Mouse (Mus musculus): ENCODE measurements around the gene Shisal2a.
"Not testable (repeated sequence)": the region's sequence is repeated elsewhere in the genome, so short reads cannot be mapped to it uniquely, and the experiment has no call there.

Gene Shisal2a

GRCm38 (mm10) chr4:108372166-108372565 is 11.0 kb downstream of the Shisal2a start:
- no peak for ATAC-seq (ENCODE audit: low TSS enrichment)

GRCm38 (mm10) chr4:108371421-108371820 is 11.7 kb downstream of the Shisal2a start:
- ATAC-seq (ENCODE audit: low TSS enrichment): no peak

GRCm38 (mm10) chr4:108370409-108370808 is 12.7 kb downstream of the Shisal2a start:
- no peak for ATAC-seq (ENCODE audit: low TSS enrichment)

- ATAC-seq (ENCODE audit: low TSS enrichment): no peak
These were observed 13.9 kb downstream of the Shisal2a start for GRCm38 (mm10) chr4:108369254-108369653.

GRCm38 (mm10) chr4:108364111-108364476 is 19.1 kb downstream of the Shisal2a start:
- no peak for ATAC-seq (ENCODE audit: low TSS enrichment)

GRCm38 (mm10) chr4:108363355-108364110 is 19.6 kb downstream of the Shisal2a start:
- ATAC-seq (ENCODE audit: low TSS enrichment): no peak

GRCm38 (mm10) chr4:108362321-108363261 is 20.6 kb downstream of the Shisal2a start:
- ATAC-seq (ENCODE audit: low TSS enrichment): no peak

- peak; percentile 69; the same call in 1 of the 2 replicates for ATAC-seq (ENCODE audit: low TSS enrichment)
These were observed 22.8 kb downstream of the Shisal2a start for GRCm38 (mm10) chr4:108360136-108361055.

GRCm38 (mm10) chr4:108358498-108358897 is 24.7 kb downstream of the Shisal2a start:
- no peak for ATAC-seq (ENCODE audit: low TSS enrichment)

GRCm38 (mm10) chr4:108357458-108357857 is 25.7 kb downstream of the Shisal2a start:
- no peak for ATAC-seq (ENCODE audit: low TSS enrichment)

- not testable (repeated sequence) for ATAC-seq (ENCODE audit: low TSS enrichment)
These were observed 29.6 kb downstream of the Shisal2a start for GRCm38 (mm10) chr4:108353591-108353990.

- no peak for ATAC-seq (ENCODE audit: low TSS enrichment)
These were observed 32.3 kb downstream of the Shisal2a start for GRCm38 (mm10) chr4:108350819-108351218.

- ATAC-seq (ENCODE audit: low TSS enrichment): no peak
These were observed 33.2 kb downstream of the Shisal2a start for GRCm38 (mm10) chr4:108349836-108350547.

- no peak for ATAC-seq (ENCODE audit: low TSS enrichment)
These were observed 34.1 kb downstream of the Shisal2a start for GRCm38 (mm10) chr4:108349064-108349463.

- ATAC-seq (ENCODE audit: low TSS enrichment): no peak
These were observed 34.8 kb downstream of the Shisal2a start for GRCm38 (mm10) chr4:108348256-108348875.

GRCm38 (mm10) chr4:108347111-108347510 is 36.0 kb downstream of the Shisal2a start:
- ATAC-seq (ENCODE audit: low TSS enrichment): no peak

GRCm38 (mm10) chr4:108345826-108346225 is 37.3 kb downstream of the Shisal2a start:
- no peak for ATAC-seq (ENCODE audit: low TSS enrichment)

- no peak for ATAC-seq (ENCODE audit: low TSS enrichment)
These were observed 38.5 kb downstream of the Shisal2a start for GRCm38 (mm10) chr4:108344631-108345083.

GRCm38 (mm10) chr4:108339277-108339690 is 43.9 kb downstream of the Shisal2a start:
- peak; percentile 55 for ATAC-seq (ENCODE audit: low TSS enrichment)

- peak; percentile 77 for ATAC-seq (ENCODE audit: low TSS enrichment)
These were observed 44.3 kb downstream of the Shisal2a start for GRCm38 (mm10) chr4:108338811-108339210.
